Mouse (Mus musculus) intestine, postnatal 0 days (tissue): ENCODE results near the gene Pde4dip. TPM values are rescaled to one million over a fixed set of nuclear protein-coding genes. Genes with fewer than 3 reads are reported as not detected.

Experiments used
- ATAC-seq: fragments of 200-750 bp; cut with Nextera tagmentation; 2 replicates; pipeline ENCODE4 v1.8.0; 2017; ENCODE audit warnings: mild to moderate bottlenecking, moderate TSS enrichment, moderate library complexity
- H3K27ac ChIP-seq: fragments of 300-500 bp; sonication (generic); 2 replicates; pipeline ENCODE4 v1.5.1; 2014; ENCODE audit warnings: mild to moderate bottlenecking, low read depth, low read length, moderate library complexity
- H3K27me3 ChIP-seq: fragments of 300-500 bp; sonication (generic); replicated peaks from 2 replicates; pipeline ENCODE4 v1.6.1; 2014; ENCODE audit warnings: low read length, mixed read lengths; ENCODE audit not compliant: control insufficient read depth, insufficient read depth
- H3K36me3 ChIP-seq: fragments of 300-500 bp; sonication (generic); 2 replicates; pipeline ENCODE4 v1.6.1; 2014; ENCODE audit warnings: mild to moderate bottlenecking, moderate library complexity; ENCODE audit not compliant: control insufficient read depth, insufficient read depth
- H3K4me1 ChIP-seq: fragments of 300-500 bp; sonication (generic); replicated peaks from 2 replicates; pipeline ENCODE4 v1.6.1; 2014; ENCODE audit warnings: antibody characterized with exemption, low read length, mixed read lengths; ENCODE audit not compliant: control insufficient read depth, insufficient read depth
- H3K4me2 ChIP-seq: fragments of 300-500 bp; sonication (generic); replicated peaks from 2 replicates; pipeline ENCODE4 v1.6.1; 2014; ENCODE audit warnings: low read depth, mild to moderate bottlenecking, moderate library complexity
- H3K4me3 ChIP-seq: fragments of 300-500 bp; sonication (generic); 2 replicates; pipeline ENCODE4 v1.5.1; 2014; ENCODE audit warnings: low read depth, low read length
- H3K9ac ChIP-seq: fragments of 300-500 bp; sonication (generic); 2 replicates; pipeline ENCODE4 v1.6.1; 2014; ENCODE audit warnings: mild to moderate bottlenecking, low read depth, low read length
- H3K9me3 ChIP-seq: fragments of 300-500 bp; sonication (generic); 2 replicates; pipeline ENCODE4 v1.6.1; 2016; ENCODE audit warnings: mixed run types; ENCODE audit not compliant: control insufficient read depth
- CTCF ChIP-seq: sonication (generic); IDR thresholded peaks from 2 replicates; pipeline ENCODE4 v1.5.1; 2016; ENCODE audit warnings: low read depth, mild to moderate bottlenecking, control low read depth, antibody characterized with exemption, moderate library complexity
- WGBS: fragments of 180-500 bp; shearing (Covaris S2); extraction: QIAGEN DNeasy Blood & Tissue Kit; methylation state at CpG from one replicate; pipeline ENCODE4 v1.1.7; 2014; 5-methylcytosine and 5-hydroxymethylcytosine counted together
- polyA plus RNA-seq: library from polyadenylated mRNA; unstranded; fragments of >200 nt; fragmentation: Nextera tagmentation; extraction: Ambion mirVana; gene quantifications from 2 replicates; pipeline ENCODE4 v1.2.1, GENCODE M21; 2015

The Pde4dip gene
- polyA plus RNA-seq, 1 experiment from 2014 or later = 10.0 TPM

- Histone ChIP-seq H3K36me3 (no peaks in the 10 kb centered on the region), H3K4me1 (no peaks in the 10 kb centered on the region), H3K4me2 (peak overlapping the region; percentile 92), H3K4me3 (peak overlapping the region; percentile 46), H3K9ac (peak overlapping the region; percentile 51), H3K27ac (no peak overlapping the region), H3K9me3 (no peaks in the 10 kb centered on the region), H3K27me3 (peaks cover 9% of the 10 kb centered on the region; the same call in 1 of the 2 replicates)
- peak; percentile 87 for ATAC-seq
- TF ChIP-seq CTCF = no peak
- 4% methylated on average over 42 of the region's 42 CpGs for WGBS
Observed at GRCm38 (mm10) chr3:97868024-97868689, 20.4 kb downstream of the Pde4dip start.

GRCm38 (mm10) chr3:97867221-97868023 is 21.1 kb downstream of the Pde4dip start:
- Histone ChIP-seq H3K27me3 (peaks cover 9% of the 10 kb centered on the region; the same call in 1 of the 2 replicates), H3K4me2 (peak overlapping the region; percentile 92), H3K27ac (no peak overlapping the region), H3K36me3 (no peaks in the 10 kb centered on the region), H3K9me3 (no peaks in the 10 kb centered on the region), H3K9ac (peak overlapping the region; percentile 51), H3K4me3 (peak overlapping the region; percentile 46), H3K4me1 (no peaks in the 10 kb centered on the region)
- ATAC-seq = no peak
- 3% methylated on average over 28 of the region's 28 CpGs for WGBS
- 0 out of 2 replicates have a peak, but pooled peaks have one; percentile 10 for TF ChIP-seq CTCF

- Histone ChIP-seq H3K36me3 (no peaks in the 10 kb centered on the region), H3K27me3 (peaks cover 9% of the 10 kb centered on the region; the same call in 1 of the 2 replicates), H3K4me3 (no peak overlapping the region), H3K4me1 (no peaks in the 10 kb centered on the region), H3K9me3 (no peaks in the 10 kb centered on the region), H3K9ac (no peak overlapping the region), H3K4me2 (peak overlapping the region; percentile 92), H3K27ac (no peak overlapping the region)
- ATAC-seq = no peak
- 56% methylated on average over 4 of the region's 4 CpGs for WGBS
- TF ChIP-seq CTCF = no peak
Observed at GRCm38 (mm10) chr3:97866696-97867095, 21.8 kb downstream of the Pde4dip start.

GRCm38 (mm10) chr3:97860820-97861451 is 27.6 kb downstream of the Pde4dip start:
- H3K27me3 ChIP-seq = no peaks in the 10 kb centered on the region
- no peak overlapping the region for H3K4me3 ChIP-seq
- no peaks in the 10 kb centered on the region for H3K36me3 ChIP-seq
- H3K4me1 ChIP-seq = no peaks in the 10 kb centered on the region
- no peaks in the 10 kb centered on the region for H3K9me3 ChIP-seq
- no peak for ATAC-seq
- H3K4me2 ChIP-seq = no peak overlapping the region
- 91% methylated on average over 7 of the region's 7 CpGs for WGBS
- TF ChIP-seq CTCF = no peak
- H3K9ac ChIP-seq = no peak overlapping the region
- no peak overlapping the region for H3K27ac ChIP-seq

- H3K36me3 ChIP-seq = no peaks in the 10 kb centered on the region
- H3K9me3 ChIP-seq = no peaks in the 10 kb centered on the region
- ATAC-seq = no peak
- H3K9ac ChIP-seq = no peak overlapping the region
- H3K4me2 ChIP-seq = no peak overlapping the region
- H3K4me1 ChIP-seq = no peaks in the 10 kb centered on the region
- TF ChIP-seq CTCF = no peak
- H3K27me3 ChIP-seq = no peaks in the 10 kb centered on the region
- H3K27ac ChIP-seq = no peak overlapping the region
- WGBS = 59% methylated on average over 1 of the region's 1 CpGs
- no peak overlapping the region for H3K4me3 ChIP-seq
Observed at GRCm38 (mm10) chr3:97859400-97859799, 29.1 kb downstream of the Pde4dip start.
